Mouse (Mus musculus) CH12.LX (cell line): ENCODE data around the gene Timm10. TPM values are rescaled to one million over a fixed set of nuclear protein-coding genes. Genes with fewer than 3 reads are reported as not detected.

Experiments
- DNase-seq: peaks from one replicate; pipeline ENCODE4 v3.0.0-alpha.2; 2013; ENCODE audit errors: extremely low read depth
- H3K27ac ChIP-seq: 2 replicates; pipeline ENCODE4 v1.5.1; 2012; ENCODE audit warnings: low read depth, mild to moderate bottlenecking, control low read depth, moderate library complexity; ENCODE audit not compliant: insufficient read depth
- H3K27me3 ChIP-seq: replicated peaks from 2 replicates; pipeline ENCODE3; 2012; ENCODE audit warnings: inconsistent platforms
- H3K36me3 ChIP-seq, 2 experiments: replicated peaks in 1 of 2; 2 replicates each; pipeline versions ENCODE3 to v1.6.1; 2012; ENCODE audit warnings: inconsistent platforms in 1 of 2, low read length in 1 of 2, mild to moderate bottlenecking in 1 of 2, mixed read lengths in 1 of 2, moderate library complexity in 1 of 2; ENCODE audit not compliant: control insufficient read depth in 1 of 2, insufficient read depth in 1 of 2
- H3K4me1 ChIP-seq, 2 experiments: 2 replicates each; pipeline ENCODE4 v1.6.1; 2012; ENCODE audit warnings: inconsistent platforms in 1 of 2, moderate library complexity in 1 of 2; ENCODE audit not compliant: insufficient read depth in 2 of 2, control insufficient read depth in 1 of 2
- H3K4me2 ChIP-seq: 2 replicates; pipeline ENCODE4 v1.6.1; 2012; ENCODE audit warnings: low read depth, mild to moderate bottlenecking, control low read depth; ENCODE audit not compliant: poor library complexity, insufficient read depth, severe bottlenecking
- H3K4me3 ChIP-seq, 3 experiments: fragments of 150-350 bp in 1 of 3; sonication (generic) in 1 of 3; replicated peaks in 1 of 3; 2 replicates each; pipeline versions ENCODE3 to v1.5.1; 2011 to 2012; ENCODE audit warnings: low read depth in 2 of 3, low read length in 2 of 3, mild to moderate bottlenecking in 2 of 3, moderate library complexity in 2 of 3, control low read depth in 1 of 3, improper control_type of control experiment in 1 of 3, inconsistent platforms in 1 of 3, mixed read lengths in 1 of 3; ENCODE audit not compliant: poor library complexity in 1 of 3
- H3K79me2 ChIP-seq: replicated peaks from 2 replicates; pipeline ENCODE4 v1.6.1; 2012; ENCODE audit warnings: mild to moderate bottlenecking, moderate library complexity; ENCODE audit not compliant: control insufficient read depth, poor library complexity, insufficient read depth, severe bottlenecking; ENCODE audit errors: extremely low read depth
- H3K9ac ChIP-seq: 2 replicates; pipeline ENCODE4 v1.6.1; 2012; ENCODE audit warnings: low read depth, mild to moderate bottlenecking, control low read depth, moderate library complexity; ENCODE audit not compliant: insufficient read depth
- H3K9me3 ChIP-seq: replicated peaks from 2 replicates; pipeline ENCODE3; 2012; ENCODE audit warnings: low read length, inconsistent platforms, mixed read lengths
- BHLHE40 ChIP-seq: IDR thresholded peaks from 2 replicates; pipeline ENCODE4 v1.6.1; 2011; ENCODE audit warnings: mild to moderate bottlenecking, low read depth, low read length, improper control_type of control experiment
- CTCF ChIP-seq, 2 experiments: IDR thresholded peaks in 1 of 2; conservative IDR thresholded peaks in 1 of 2; 2 replicates each; pipeline ENCODE4 v1.5.1; 2011 to 2012; ENCODE audit warnings: low read depth in 2 of 2, low read length in 2 of 2, improper control_type of control experiment in 1 of 2, inconsistent platforms in 1 of 2, mild to moderate bottlenecking in 1 of 2, moderate library complexity in 1 of 2
- E2F4 ChIP-seq: IDR thresholded peaks from 2 replicates; pipeline ENCODE4 v1.6.1; 2011; ENCODE audit warnings: low read depth, low read length, improper control_type of control experiment; ENCODE audit not compliant: insufficient replicate concordance
- ELF1 ChIP-seq: IDR thresholded peaks from 2 replicates; pipeline ENCODE4 v1.6.1; 2014; ENCODE audit warnings: low read depth, mild to moderate bottlenecking, inconsistent platforms, low read length, improper control_type of control experiment
- EP300 ChIP-seq: IDR thresholded peaks from 2 replicates; pipeline ENCODE4 v1.6.1; 2011; ENCODE audit warnings: low read length, improper control_type of control experiment
- ETS1 ChIP-seq: conservative IDR thresholded peaks from 2 replicates; pipeline ENCODE4 v1.6.1; 2012; ENCODE audit warnings: low read depth, mild to moderate bottlenecking, inconsistent platforms, low read length, improper control_type of control experiment, moderate library complexity
- GABPA ChIP-seq: IDR thresholded peaks from 2 replicates; pipeline ENCODE4 v1.6.1; 2012; ENCODE audit warnings: low read depth, low read length, improper control_type of control experiment, inconsistent platforms; ENCODE audit not compliant: insufficient replicate concordance
- JUN ChIP-seq: IDR thresholded peaks from 2 replicates; pipeline ENCODE4 v1.6.1; 2011; ENCODE audit warnings: low read depth, mild to moderate bottlenecking, low read length, improper control_type of control experiment, moderate library complexity; ENCODE audit not compliant: insufficient read depth
- MAX ChIP-seq: IDR thresholded peaks from 2 replicates; pipeline ENCODE4 v1.6.1; 2011; ENCODE audit warnings: low read length, improper control_type of control experiment
- NELFE ChIP-seq: IDR thresholded peaks from 2 replicates; pipeline ENCODE4 v1.6.1; 2011; ENCODE audit warnings: low read depth, low read length, improper control_type of control experiment
- NRF1 ChIP-seq: IDR thresholded peaks from 2 replicates; pipeline ENCODE4 v1.6.1; 2014; ENCODE audit warnings: low read depth, mild to moderate bottlenecking, inconsistent platforms, low read length, improper control_type of control experiment, moderate library complexity
- PAX5 ChIP-seq: IDR thresholded peaks from 2 replicates; pipeline ENCODE4 v1.6.1; 2012; ENCODE audit warnings: low read length, inconsistent platforms, mixed read lengths
- RAD21 ChIP-seq: IDR thresholded peaks from 2 replicates; pipeline ENCODE4 v1.6.1; 2011; ENCODE audit warnings: low read depth, mild to moderate bottlenecking, low read length, improper control_type of control experiment, moderate library complexity
- RCOR1 ChIP-seq: conservative IDR thresholded peaks from 2 replicates; pipeline ENCODE4 v1.6.1; 2012; ENCODE audit warnings: low read depth, mild to moderate bottlenecking, inconsistent platforms, low read length, improper control_type of control experiment
- TBP ChIP-seq: conservative IDR thresholded peaks from 2 replicates; pipeline ENCODE4 v1.6.1; 2011; ENCODE audit warnings: low read depth, low read length, improper control_type of control experiment
- USF2 ChIP-seq: conservative IDR thresholded peaks from 2 replicates; pipeline ENCODE4 v1.6.1; 2011; ENCODE audit warnings: low read depth, low read length, improper control_type of control experiment
- ZC3H11A ChIP-seq: IDR thresholded peaks from 2 replicates; pipeline ENCODE4 v1.6.1; 2012; ENCODE audit warnings: low read depth, mild to moderate bottlenecking, inconsistent platforms, low read length, improper control_type of control experiment
- dilution Hi-C: fragments of 300-500 bp; cut with MboI; formaldehyde crosslinking; loops from 2 replicates; pipeline ENCODE4 v1.14.3; 2020; ENCODE audit warnings: low sequenced_read_pairs; ENCODE audit not compliant: extremely low pct_unique_long_range_greater_than_20kb, extremely low pct_ligation_motif_present
- in situ Hi-C: fragments of 300-500 bp; cut with MboI; formaldehyde crosslinking; loops from 3 replicates; pipeline ENCODE4 v1.14.3; 2019; ENCODE audit warnings: low sequenced_read_pairs, low pct_ligation_motif_present, low pct_unique_long_range_greater_than_20kb, mixed read lengths
- polyA plus RNA-seq: library from polyadenylated mRNA; unstranded; fragments of >175 nt; gene quantifications from 2 replicates; pipeline ENCODE4 v1.2.1, GENCODE M21; 2012; ENCODE audit warnings: low read depth; ENCODE audit not compliant: insufficient read length
- total RNA-seq, 2 experiments: library from RNA; depleted of rRNA; stranded (reverse); fragments of 300-350 nt in 1 of 2; fragments of >200 nt in 1 of 2; gene quantifications; 2 replicates each; pipeline ENCODE4 v1.2.3; 2012 to 2014

Gene Timm10
- total and polyA plus RNA-seq, 3 experiments, result 77.7 to 115 (median 81.2) TPM

GRCm38 (mm10) chr2:84809330-84809729 is 17.5 kb upstream of the Timm10 start:
- Histone ChIP-seq H3K4me3 (no peak overlapping the region), H3K79me2 (no peaks in the 10 kb centered on the region), H3K9ac (no peak overlapping the region), H3K27me3 (no peaks in the 10 kb centered on the region), H3K36me3 (peaks cover 0 to 5% of the 10 kb centered on the region in 2 experiments), H3K4me1 (no peaks in the 10 kb centered on the region), H3K4me2 (no peak overlapping the region), H3K9me3 (no peaks in the 10 kb centered on the region), H3K27ac (no peak overlapping the region)
- in situ Hi-C loops, result no loop called here
- TF ChIP-seq JUN (no peak), NRF1 (no peak), RCOR1 (no peak), ELF1 (no peak), BHLHE40 (no peak), GABPA (no peak), CTCF (conservative IDR thresholded peaks at IDR 0.05 in 1 of 2, IDR thresholded peaks at IDR 0.05 in 1 of 2; ENCODE audit: low read depth in 2 of 2, low read length in 2 of 2) (no peak), EP300 (no peak), E2F4 (no peak), RAD21 (no peak), MAX (no peak), NELFE (no peak), TBP (no peak), PAX5 (no peak)
- no peak for DNase-seq
- dilution Hi-C loops, result no loop called here

GRCm38 (mm10) chr2:84810526-84810885 is 16.3 kb upstream of the Timm10 start:
- Histone ChIP-seq H3K4me3 (no peak overlapping the region), H3K36me3 (peaks cover 0 to 2% of the 10 kb centered on the region in 2 experiments), H3K4me2 (no peak overlapping the region), H3K9me3 (no peaks in the 10 kb centered on the region), H3K9ac (no peak overlapping the region), H3K27ac (no peak overlapping the region), H3K27me3 (no peaks in the 10 kb centered on the region), H3K79me2 (no peaks in the 10 kb centered on the region), H3K4me1 (no peaks in the 10 kb centered on the region)
- TF ChIP-seq ETS1, result no peak
- TF ChIP-seq ZC3H11A, result no peak
- TF ChIP-seq USF2, result no peak
- no peak for DNase-seq
- dilution Hi-C loops, result no loop called here
- in situ Hi-C loops, result no loop called here
